Mouse (Mus musculus) bone marrow, adult 2 months (tissue): Measurements from ENCODE around the gene Cyp4x1.

Source experiments
- CTCF ChIP-seq: fragments of 200-500 bp; IDR thresholded peaks from 2 replicates; pipeline ENCODE4 v1.5.1; 2011; ENCODE audit warnings: low read length, control low read depth; ENCODE audit not compliant: control insufficient read depth, insufficient read depth
- POLR2A ChIP-seq: fragments of 200-500 bp; IDR thresholded peaks from 2 replicates; pipeline ENCODE4 v1.6.1; 2011; ENCODE audit warnings: low read depth, mild to moderate bottlenecking, control low read depth, low read length, borderline replicate concordance; ENCODE audit not compliant: control insufficient read depth

DNA sequence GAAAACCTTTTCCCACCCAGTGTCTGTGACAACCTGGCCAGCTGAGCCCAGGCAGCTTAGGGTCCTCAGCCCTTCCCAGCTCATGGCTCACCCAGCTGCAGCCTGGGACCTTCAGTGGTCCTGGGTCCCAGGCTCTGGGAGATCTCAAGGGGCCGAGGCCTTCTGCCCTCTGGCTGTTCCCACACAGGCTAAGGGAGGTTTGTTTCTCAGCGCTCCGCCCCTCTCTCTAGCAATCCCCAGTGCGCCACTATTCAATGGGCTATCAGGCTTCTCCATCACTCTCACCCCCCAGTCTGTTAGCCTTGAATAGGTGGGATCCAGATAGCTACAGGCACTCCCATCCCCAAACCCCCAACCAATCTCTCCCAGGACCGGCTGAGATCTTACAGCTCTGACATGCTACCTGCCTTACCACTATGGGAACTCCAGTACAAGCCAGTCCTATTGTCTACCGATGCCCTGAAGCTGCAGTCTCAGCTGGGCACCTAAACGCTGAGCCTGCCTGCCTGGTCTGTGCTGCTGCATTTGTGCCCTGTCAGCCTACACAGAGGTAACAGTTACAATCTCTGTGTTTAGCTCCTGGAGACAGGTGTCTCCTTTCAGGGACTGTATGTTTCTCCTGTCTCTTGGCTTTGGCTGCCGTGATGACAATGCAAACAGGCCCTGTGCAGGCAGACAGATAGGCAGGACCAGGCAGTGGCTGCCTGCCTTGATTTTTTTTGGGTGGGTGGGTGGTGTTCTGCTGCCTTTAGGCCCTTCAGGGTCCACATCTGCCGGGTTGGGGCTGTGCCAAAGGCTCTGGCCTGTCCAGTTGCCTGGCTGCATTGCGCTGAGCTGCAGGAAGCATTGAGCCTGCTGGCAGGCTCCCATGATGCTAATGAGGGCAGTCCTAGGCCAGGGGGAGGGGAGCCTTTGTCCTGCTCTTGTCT lies 54.9 kb downstream of the Cyp4x1 start:
- TF ChIP-seq CTCF (no peak), POLR2A (no peak)
